Mouse (Mus musculus) olfactory bulb, adult 2 months (tissue): ENCODE data around the gene Ankrd11.

ENCODE experiments used
- CTCF ChIP-seq: fragments of 200-500 bp; IDR thresholded peaks from 2 replicates; pipeline ENCODE4 v1.5.1; 2012; ENCODE audit warnings: low read depth, mild to moderate bottlenecking, low read length, moderate library complexity; ENCODE audit not compliant: insufficient read depth
- POLR2A ChIP-seq: fragments of 200-500 bp; IDR thresholded peaks from 2 replicates; pipeline ENCODE4 v1.6.1; 2012; ENCODE audit warnings: mild to moderate bottlenecking, low read depth, low read length, moderate library complexity; ENCODE audit not compliant: insufficient read depth

DNA sequence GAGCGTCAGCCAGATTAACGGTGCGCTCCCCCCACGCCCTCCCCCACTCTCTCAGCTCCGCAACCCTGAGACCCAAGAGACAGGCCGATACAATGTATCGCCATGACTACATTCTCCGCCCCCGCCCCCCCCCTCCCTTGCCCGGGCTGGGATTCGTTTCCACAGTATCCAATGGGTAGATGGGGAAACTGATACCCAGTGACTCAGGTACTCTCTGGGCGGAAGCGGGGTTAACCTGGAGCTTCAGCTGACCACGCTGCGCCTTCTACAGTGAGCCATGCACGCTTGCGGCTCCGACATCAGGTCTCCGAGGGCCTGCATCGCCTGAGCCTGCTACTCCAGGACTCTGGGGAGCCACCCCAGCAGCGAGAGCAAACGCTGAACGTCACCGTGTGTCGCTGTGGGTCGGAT, 177.4 kb downstream of the Ankrd11 start:
- no peak for TF ChIP-seq CTCF
- no peak for TF ChIP-seq POLR2A
